Mouse (Mus musculus) myocyte (in vitro differentiated cells): ENCODE measurements around the gene Prkd3.

Experiments used
- CEBPB ChIP-seq: IDR thresholded peaks from 2 replicates; pipeline ENCODE4 v1.6.1; 2011; ENCODE audit warnings: mild to moderate bottlenecking, moderate library complexity; ENCODE audit not compliant: poor library complexity, insufficient read depth, severe bottlenecking
- MYOD1 ChIP-seq, 3 experiments: IDR thresholded peaks; one replicate each; pipeline ENCODE4 v1.6.1; 2011; ENCODE audit warnings: control low read depth in 2 of 3, low read depth in 2 of 3, mild to moderate bottlenecking in 2 of 3, moderate library complexity in 1 of 3; ENCODE audit not compliant: insufficient read length in 2 of 3, control insufficient read depth in 1 of 3
- POLR2A ChIP-seq: IDR thresholded peaks from one replicate; pipeline ENCODE4 v1.6.1; 2011; ENCODE audit warnings: low read depth, mild to moderate bottlenecking, control low read depth, moderate library complexity; ENCODE audit not compliant: insufficient read length
- SRF ChIP-seq: IDR thresholded peaks from one replicate; pipeline ENCODE4 v1.6.1; 2011; ENCODE audit warnings: low read depth; ENCODE audit not compliant: control insufficient read depth, insufficient read length

DNA sequence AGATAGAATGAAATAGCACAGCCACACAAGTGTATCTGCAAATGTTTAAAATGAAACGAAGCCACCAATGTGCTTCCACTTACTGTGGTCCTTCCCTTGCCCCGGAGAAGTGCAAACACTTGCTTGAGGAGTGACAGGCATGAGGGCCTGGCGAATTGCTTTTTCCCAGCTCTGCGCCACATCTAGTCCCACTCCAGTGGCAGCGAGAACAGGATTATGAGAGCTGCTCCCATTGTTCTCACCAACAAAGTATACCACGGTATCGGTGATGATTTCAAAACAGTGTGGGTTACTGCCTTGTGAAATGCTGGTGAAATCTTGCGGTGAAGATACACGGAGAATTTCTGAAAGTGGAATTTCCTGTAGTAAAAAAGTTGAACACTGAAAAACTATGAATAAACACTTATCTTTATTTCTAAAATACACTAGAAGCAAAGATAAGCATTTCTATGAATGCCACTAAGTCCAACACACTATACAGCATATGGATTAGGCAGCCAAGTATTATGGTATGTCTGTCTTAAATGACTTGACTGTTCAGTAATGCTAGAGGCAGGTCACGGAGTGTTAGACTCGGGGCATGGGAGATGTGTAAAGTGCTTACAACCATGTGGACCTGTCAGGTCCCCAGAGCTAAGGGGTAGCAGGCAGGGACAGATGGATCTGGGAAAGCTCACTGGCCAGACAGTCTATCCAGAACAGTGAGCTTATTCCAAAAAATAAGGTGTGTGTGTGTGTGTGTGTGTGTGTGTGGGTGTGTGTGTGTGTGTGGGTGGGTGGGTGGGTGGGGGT is 54.3 kb downstream of the Prkd3 start:
- TF ChIP-seq CEBPB (no peak), POLR2A (no peak), SRF (no peak), MYOD1 (IDR thresholded peaks at IDR 0.05; ENCODE audit: control insufficient read depth in 1 of 3, insufficient read length in 2 of 3, low read depth in 2 of 3) (no peak)
